Mouse (Mus musculus) embryonic stem cell, embryonic (primary cell): ENCODE measurements around the gene Fam102a.

ENCODE experiments used
- CTCF ChIA-PET, 4 experiments: fragments of 300-600 bp in 2 of 4; fragments of 350-600 bp in 2 of 4; sonication (Branson Sonifier 250); formaldehyde crosslinking; loops; one replicate each; lab custom pipeline; 2022; ENCODE audit warnings: inconsistent platforms in 2 of 4; lab: Charles Lee
- POLR2A ChIA-PET, 4 experiments: fragments of 300-600 bp in 2 of 4; fragments of 350-600 bp in 2 of 4; sonication (Branson Sonifier 250); formaldehyde crosslinking; loops; one replicate each; lab custom pipeline; 2022; ENCODE audit warnings: antibody characterized with exemption in 4 of 4, inconsistent platforms in 1 of 4; lab: Charles Lee

Gene Fam102a

GRCm38 (mm10) chr2:32547964-32548739 lies 13.0 kb downstream of the Fam102a start:
- ChIA-PET CTCF (no interaction called here), POLR2A (interaction anchor here in 2 of 4 experiments (1.0 to 4.6 kb wide), 3 partner anchors 12 to 22 kb away, joined by 3 to 33 read pairs (median 3); partner anchors contain the start of genes Dpm2 (in 1 of the 2) and Fam102a (in 1 of the 2))

- CTCF ChIA-PET = interaction anchor here in 1 of 4 experiments (1.1 to 1.2 kb wide), 2 partner anchors 61 to 145 kb away, joined by 3 to 5 read pairs; no protein-coding TSS in a partner anchor
- POLR2A ChIA-PET = interaction anchor here in 3 of 4 experiments (0.7 to 1.5 kb wide), 5 partner anchors 11 to 39 kb away, joined by 3 to 5 read pairs (median 3); partner anchors contain the start of gene Fam102a (in 1 of the 3)
These were observed 14.0 kb downstream of the Fam102a start for GRCm38 (mm10) chr2:32549171-32549570.

GRCm38 (mm10) chr2:32549764-32550163 lies 14.6 kb downstream of the Fam102a start:
- CTCF ChIA-PET = interaction anchor here in 2 of 4 experiments (0.7 to 1.2 kb wide), 4 partner anchors 13 to 485 kb away, joined by 3 to 5 read pairs (median 4); no protein-coding TSS in a partner anchor
- POLR2A ChIA-PET = interaction anchor here in 3 of 4 experiments (0.6 to 1.6 kb wide), 7 partner anchors 8 to 94 kb away, joined by 3 to 5 read pairs (median 3); partner anchors contain the start of gene Fam102a (in 1 of the 3)

- ChIA-PET POLR2A (interaction anchor here in 3 of 4 experiments (0.8 to 1.6 kb wide), 3 partner anchors 8 to 15 kb away, joined by 3 to 4 read pairs (median 4); no protein-coding TSS in a partner anchor), CTCF (interaction anchor here in 1 of 4 experiments (1.0 kb wide), 1 partner anchor 47 kb away, joined by 9 read pairs; no protein-coding TSS in a partner anchor)
These were observed 16.1 kb downstream of the Fam102a start for GRCm38 (mm10) chr2:32551236-32551635.

- ChIA-PET CTCF (interaction anchor here in 3 of 4 experiments (0.6 to 2.0 kb wide), 3 partner anchors 8 to 88 kb away, joined by 3 to 9 read pairs (median 8); no protein-coding TSS in a partner anchor), POLR2A (interaction anchor here in 2 of 4 experiments (1.0 to 2.4 kb wide), 3 partner anchors 7 to 30 kb away, joined by 3 to 5 read pairs (median 5); no protein-coding TSS in a partner anchor)
These were observed 18.5 kb downstream of the Fam102a start for GRCm38 (mm10) chr2:32553592-32554148.

GRCm38 (mm10) chr2:32555484-32555883 lies 20.4 kb downstream of the Fam102a start:
- ChIA-PET CTCF (interaction anchor here in 3 of 4 experiments (0.5 to 2.1 kb wide), 8 partner anchors 11 to 1018 kb away, joined by 3 to 9 read pairs (median 3); partner anchors contain the start of genes 9430097D07Rik (in 1 of the 3) and Pip5kl1 (in 1 of the 3)), POLR2A (interaction anchor here in 3 of 4 experiments (0.9 to 2.4 kb wide), 6 partner anchors 9 to 582 kb away, joined by 3 to 7 read pairs (median 5); partner anchors contain the start of genes Dpm2 (in 1 of the 3) and Fam102a (in 1 of the 3))

- CTCF ChIA-PET = interaction anchor here in 3 of 4 experiments (0.6 to 2.1 kb wide), 6 partner anchors 10 to 151 kb away, joined by 3 to 5 read pairs (median 3); partner anchors contain the start of genes 9430097D07Rik (in 1 of the 3) and Pip5kl1 (in 1 of the 3)
- POLR2A ChIA-PET = interaction anchor here in 3 of 4 experiments (0.5 to 2.4 kb wide), 8 partner anchors 10 to 582 kb away, joined by 3 to 7 read pairs (median 4); partner anchors contain the start of genes 9430097D07Rik (in 1 of the 3), Dpm2 (in 1 of the 3), Fam102a (in 1 of the 3) and Pip5kl1 (in 1 of the 3)
These were observed 20.9 kb downstream of the Fam102a start for GRCm38 (mm10) chr2:32556019-32556418.

GRCm38 (mm10) chr2:32559570-32559969 lies 24.4 kb downstream of the Fam102a start:
- ChIA-PET POLR2A (interaction anchor here in 3 of 4 experiments (0.6 to 2.9 kb wide), 20 partner anchors 9 to 349 kb away, joined by 3 to 16 read pairs (median 4); partner anchors contain the start of genes Dpm2 (in 3 of the 3), Fam102a (in 2 of the 3), Slc25a25 (in 1 of the 3) and St6galnac4 (in 1 of the 3)), CTCF (interaction anchor here in 2 of 4 experiments (0.9 to 2.9 kb wide), 3 partner anchors 71 to 73 kb away, joined by 3 to 14 read pairs (median 4); no protein-coding TSS in a partner anchor)

GRCm38 (mm10) chr2:32566536-32567063 lies 31.5 kb downstream of the Fam102a start:
- POLR2A ChIA-PET = interaction anchor here (0.7 to 1.8 kb wide), 16 partner anchors 8 to 396 kb away, joined by 3 to 11 read pairs (median 4); partner anchors contain the start of genes 9430097D07Rik (in 1 of the 4), Fam102a (in 1 of the 4) and Pip5kl1 (in 1 of the 4)
- CTCF ChIA-PET = interaction anchor here (0.5 to 3.8 kb wide), 49 partner anchors 8 to 292 kb away, joined by 3 to 63 read pairs (median 4); partner anchors contain the start of genes 9430097D07Rik (in 2 of the 4), Pip5kl1 (in 2 of the 4), St6galnac4 (in 2 of the 4) and Dnm1 (in 1 of the 4)

GRCm38 (mm10) chr2:32568149-32568548 lies 33.0 kb downstream of the Fam102a start:
- CTCF ChIA-PET = interaction anchor here in 2 of 4 experiments (0.6 to 3.8 kb wide), 6 partner anchors 64 to 256 kb away, joined by 3 to 63 read pairs (median 3); no protein-coding TSS in a partner anchor
- POLR2A ChIA-PET = interaction anchor here in 3 of 4 experiments (0.6 to 1.5 kb wide), 6 partner anchors 9 to 762 kb away, joined by 3 to 5 read pairs (median 4); no protein-coding TSS in a partner anchor

- CTCF ChIA-PET = interaction anchor here in 2 of 4 experiments (0.6 to 3.4 kb wide), 3 partner anchors 65 to 164 kb away, joined by 3 to 18 read pairs (median 3); no protein-coding TSS in a partner anchor
- POLR2A ChIA-PET = interaction anchor here in 2 of 4 experiments (0.5 to 1.5 kb wide), 4 partner anchors 10 to 763 kb away, joined by 3 to 4 read pairs (median 4); no protein-coding TSS in a partner anchor
These were observed 33.8 kb downstream of the Fam102a start for GRCm38 (mm10) chr2:32568941-32569340.

GRCm38 (mm10) chr2:32570698-32571494 lies 35.8 kb downstream of the Fam102a start, which contains the start of gene Dpm2:
TSS of gene Dpm2 (plus strand) at chr2:32570858.
- ChIA-PET POLR2A (interaction anchor here in 3 of 4 experiments (0.6 to 2.1 kb wide), 60 partner anchors 8 to 883 kb away, joined by 3 to 20 read pairs (median 4); partner anchors contain the start of genes Abl1 (in 1 of the 3), Cdk9 (in 1 of the 3), Fam102a (in 1 of the 3) and Lrsam1 (in 1 of the 3)), CTCF (interaction anchor here (0.6 to 4.0 kb wide), 23 partner anchors 9 to 357 kb away, joined by 3 to 29 read pairs (median 4); partner anchors contain the start of gene Tor2a (in 2 of the 4))

- CTCF ChIA-PET = interaction anchor here in 3 of 4 experiments (0.6 to 4.0 kb wide), 6 partner anchors 11 to 422 kb away, joined by 3 to 29 read pairs (median 3); partner anchors contain the start of gene St6galnac4 (in 2 of the 3)
- POLR2A ChIA-PET = interaction anchor here in 3 of 4 experiments (0.8 to 2.1 kb wide), 5 partner anchors 11 to 121 kb away, joined by 3 to 7 read pairs (median 3); no protein-coding TSS in a partner anchor
These were observed 37.1 kb downstream of the Fam102a start for GRCm38 (mm10) chr2:32572196-32572595.

GRCm38 (mm10) chr2:32574497-32574896 lies 39.4 kb downstream of the Fam102a start, which contains the start of gene Pip5kl1:
TSS of gene Pip5kl1 (plus strand) at chr2:32574797.
- POLR2A ChIA-PET = interaction anchor here (0.6 to 2.1 kb wide), 17 partner anchors 8 to 405 kb away, joined by 3 to 10 read pairs (median 3); partner anchors contain the start of genes St6galnac4 (in 2 of the 4) and Eng (in 1 of the 4)
- CTCF ChIA-PET = interaction anchor here (0.6 to 2.6 kb wide), 57 partner anchors 8 to 440 kb away, joined by 3 to 27 read pairs (median 4); partner anchors contain the start of genes Eng (in 1 of the 4), St6galnac4 (in 1 of the 4) and Tor2a (in 1 of the 4)
